Mouse (Mus musculus): Measurements from ENCODE around the gene Wnk2.

DNA sequence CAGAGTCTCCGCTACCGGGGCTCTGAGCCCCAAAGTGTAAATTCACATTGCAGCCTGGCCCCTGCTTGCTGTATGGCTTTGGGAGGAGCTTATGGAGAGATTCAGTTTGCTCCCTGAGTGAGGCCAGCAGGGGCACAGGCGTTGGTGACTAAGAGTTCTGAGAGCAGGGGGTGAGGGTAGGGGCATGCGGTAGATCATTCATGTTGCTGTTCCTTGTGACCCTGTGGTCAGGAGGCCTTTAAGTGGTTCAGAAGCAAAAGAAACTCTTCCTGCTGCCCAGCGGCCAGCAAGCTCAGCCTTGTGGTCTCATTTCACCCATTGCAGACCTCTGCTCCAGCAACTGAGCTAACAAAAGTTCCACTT, 43.8 kb upstream of the Wnk2 start:
- TF ChIP-seq USF1 (IDR thresholded peaks at IDR 0.05; ENCODE audit: low read depth) (no peak), POLR2AphosphoS2 (IDR thresholded peaks at IDR 0.05; ENCODE audit: insufficient read length, low read depth) (no peak), POLR2A (IDR thresholded peaks at IDR 0.05; ENCODE audit: insufficient read length, low read depth) (no peak), MAX (IDR thresholded peaks at IDR 0.05; ENCODE audit: low read depth) (no peak), TCF12 (IDR thresholded peaks at IDR 0.05; ENCODE audit: insufficient read depth, poor library complexity, severe bottlenecking) (no peak), MYOG (IDR thresholded peaks at IDR 0.05; ENCODE audit: control insufficient read depth in 1 of 3, insufficient read depth in 1 of 3, insufficient read length in 2 of 3, low read depth in 2 of 3) (no peak), CEBPB (IDR thresholded peaks at IDR 0.05; ENCODE audit: insufficient read depth, poor library complexity, severe bottlenecking) (no peak), MYOD1 (IDR thresholded peaks at IDR 0.05; ENCODE audit: control insufficient read depth in 1 of 3, insufficient read length in 2 of 3, low read depth in 2 of 3) (no peak), TCF3 (IDR thresholded peaks at IDR 0.05; ENCODE audit: insufficient read length, low read depth) (no peak), E2F4 (IDR thresholded peaks at IDR 0.05; ENCODE audit: insufficient read depth) (no peak)
